Mouse (Mus musculus): ENCODE data around the gene BC051665. TPM values are rescaled to one million over a fixed set of nuclear protein-coding genes. Genes with fewer than 3 reads are reported as not detected.

The BC051665 gene
- polyA plus RNA-seq, 1 experiment from 2014 or later = not detected

- H3K27ac ChIP-seq (ENCODE audit: low read depth, low read length) = no peak overlapping the region
- TF ChIP-seq CTCF (IDR thresholded peaks at IDR 0.05; ENCODE audit: low read depth) = peak; percentile 40
- no peak overlapping the region for H3K4me3 ChIP-seq (ENCODE audit: low read depth, low read length)
- H3K36me3 ChIP-seq (ENCODE audit: control insufficient read depth, insufficient read depth) = no peaks in the 10 kb centered on the region
- no peaks in the 10 kb centered on the region; the same call in 1 of the 2 replicates for H3K4me1 ChIP-seq (replicated peaks; ENCODE audit: control insufficient read depth, insufficient read depth, low read length)
- no peaks in the 10 kb centered on the region for H3K27me3 ChIP-seq (replicated peaks; ENCODE audit: control insufficient read depth, insufficient read depth, low read length)
- ATAC-seq = no peak
- 92% methylated on average over 6 of the region's 6 CpGs for WGBS
- H3K9me3 ChIP-seq (ENCODE audit: control insufficient read depth) = no peaks in the 10 kb centered on the region
- H3K9ac ChIP-seq (ENCODE audit: low read depth, low read length) = no peak overlapping the region
- H3K4me2 ChIP-seq (replicated peaks; ENCODE audit: low read depth) = no peak overlapping the region
These were observed 45.9 kb downstream of the BC051665 start for GRCm38 (mm10) chr13:60740248-60740647.

- H3K27me3 ChIP-seq (replicated peaks; ENCODE audit: control insufficient read depth, insufficient read depth, low read length) = no peaks in the 10 kb centered on the region
- H3K4me3 ChIP-seq (ENCODE audit: low read depth, low read length) = 0 out of 2 replicates have a peak overlapping the region, but pooled peaks have one; percentile 20
- no peaks in the 10 kb centered on the region for H3K9me3 ChIP-seq (ENCODE audit: control insufficient read depth)
- no peaks in the 10 kb centered on the region; the same call in 1 of the 2 replicates for H3K4me1 ChIP-seq (replicated peaks; ENCODE audit: control insufficient read depth, insufficient read depth, low read length)
- WGBS = 13% methylated on average over 9 of the region's 9 CpGs
- H3K27ac ChIP-seq (ENCODE audit: low read depth, low read length) = peak overlapping the region; percentile 52
- H3K36me3 ChIP-seq (ENCODE audit: control insufficient read depth, insufficient read depth) = no peaks in the 10 kb centered on the region
- peak overlapping the region; percentile 57 for H3K4me2 ChIP-seq (replicated peaks; ENCODE audit: low read depth)
- peak; percentile 93 for TF ChIP-seq CTCF (IDR thresholded peaks at IDR 0.05; ENCODE audit: low read depth)
- ATAC-seq = peak; percentile 71
- H3K9ac ChIP-seq (ENCODE audit: low read depth, low read length) = no peak overlapping the region
These were observed 47.7 kb downstream of the BC051665 start for GRCm38 (mm10) chr13:60738429-60738828.

- Histone ChIP-seq H3K27ac (ENCODE audit: low read depth, low read length) (peak overlapping the region; percentile 52), H3K9ac (ENCODE audit: low read depth, low read length) (no peak overlapping the region), H3K4me2 (replicated peaks; ENCODE audit: low read depth) (peak overlapping the region; percentile 57), H3K4me3 (ENCODE audit: low read depth, low read length) (0 out of 2 replicates have a peak overlapping the region, but pooled peaks have one; percentile 20), H3K9me3 (ENCODE audit: control insufficient read depth) (no peaks in the 10 kb centered on the region), H3K4me1 (replicated peaks; ENCODE audit: control insufficient read depth, insufficient read depth, low read length) (no peaks in the 10 kb centered on the region; the same call in 1 of the 2 replicates), H3K27me3 (replicated peaks; ENCODE audit: control insufficient read depth, insufficient read depth, low read length) (no peaks in the 10 kb centered on the region), H3K36me3 (ENCODE audit: control insufficient read depth, insufficient read depth) (no peaks in the 10 kb centered on the region)
- peak; percentile 52; the same call in 1 of the 2 replicates for ATAC-seq
- 14% methylated on average over 9 of the region's 9 CpGs for WGBS
- no peak for TF ChIP-seq CTCF (IDR thresholded peaks at IDR 0.05; ENCODE audit: low read depth)
These were observed 48.4 kb downstream of the BC051665 start for GRCm38 (mm10) chr13:60737632-60738324.

GRCm38 (mm10) chr13:60736421-60737105, 49.6 kb downstream of the BC051665 start:
- no peaks in the 10 kb centered on the region for H3K36me3 ChIP-seq (ENCODE audit: control insufficient read depth, insufficient read depth)
- no peaks in the 10 kb centered on the region for H3K9me3 ChIP-seq (ENCODE audit: control insufficient read depth)
- no peak overlapping the region for H3K27ac ChIP-seq (ENCODE audit: low read depth, low read length)
- no peak for TF ChIP-seq CTCF (IDR thresholded peaks at IDR 0.05; ENCODE audit: low read depth)
- no peak overlapping the region for H3K4me3 ChIP-seq (ENCODE audit: low read depth, low read length)
- peak; percentile 60 for ATAC-seq
- no peak overlapping the region for H3K9ac ChIP-seq (ENCODE audit: low read depth, low read length)
- no peak overlapping the region for H3K4me2 ChIP-seq (replicated peaks; ENCODE audit: low read depth)
- H3K27me3 ChIP-seq (replicated peaks; ENCODE audit: control insufficient read depth, insufficient read depth, low read length) = no peaks in the 10 kb centered on the region
- H3K4me1 ChIP-seq (replicated peaks; ENCODE audit: control insufficient read depth, insufficient read depth, low read length) = no peaks in the 10 kb centered on the region; the same call in 1 of the 2 replicates
- WGBS = 31% methylated on average over 13 of the region's 13 CpGs

GRCm38 (mm10) chr13:60735306-60735705, 50.9 kb downstream of the BC051665 start:
- no peaks in the 10 kb centered on the region for H3K27me3 ChIP-seq (replicated peaks; ENCODE audit: control insufficient read depth, insufficient read depth, low read length)
- H3K9ac ChIP-seq (ENCODE audit: low read depth, low read length) = no peak overlapping the region
- no peak for TF ChIP-seq CTCF (IDR thresholded peaks at IDR 0.05; ENCODE audit: low read depth)
- H3K4me2 ChIP-seq (replicated peaks; ENCODE audit: low read depth) = no peak overlapping the region
- ATAC-seq = no peak
- 91% methylated on average over 9 of the region's 9 CpGs for WGBS
- H3K27ac ChIP-seq (ENCODE audit: low read depth, low read length) = no peak overlapping the region
- H3K36me3 ChIP-seq (ENCODE audit: control insufficient read depth, insufficient read depth) = no peaks in the 10 kb centered on the region
- H3K4me1 ChIP-seq (replicated peaks; ENCODE audit: control insufficient read depth, insufficient read depth, low read length) = no peaks in the 10 kb centered on the region; the same call in 1 of the 2 replicates
- no peak overlapping the region for H3K4me3 ChIP-seq (ENCODE audit: low read depth, low read length)
- H3K9me3 ChIP-seq (ENCODE audit: control insufficient read depth) = no peaks in the 10 kb centered on the region

Other genes starting within 250 kb of the BC051665 start
- 3.3 TPM in 2 replicates for gene Dapk1, start 184.4 kb downstream of the BC051665 start, polyA plus RNA-seq (2015; fragmentation: Nextera tagmentation; extraction: Ambion mirVana)
- gene Ctsll3, start 16.5 kb upstream of the BC051665 start, polyA plus RNA-seq (2015; fragmentation: Nextera tagmentation; extraction: Ambion mirVana) = not detected in 2 replicates
- 0.26 TPM in 1 of 2 replicates, not detected in the other for gene 4930486L24Rik, start 78.1 kb upstream of the BC051665 start, polyA plus RNA-seq (2015; fragmentation: Nextera tagmentation; extraction: Ambion mirVana)
- gene Gm49392, start 110.5 kb upstream of the BC051665 start, polyA plus RNA-seq (2015; fragmentation: Nextera tagmentation; extraction: Ambion mirVana) = 0.38 TPM in 1 of 2 replicates, not detected in the other
- gene Ctla2b, start 111.1 kb upstream of the BC051665 start, polyA plus RNA-seq (2015; fragmentation: Nextera tagmentation; extraction: Ambion mirVana) = 1.2 and 1.4 TPM in 2 replicates
- gene Tpbpb, start 118.5 kb upstream of the BC051665 start, polyA plus RNA-seq (2015; fragmentation: Nextera tagmentation; extraction: Ambion mirVana) = not detected in 2 replicates
- not detected in 2 replicates for gene Gm49393, start 149.2 kb upstream of the BC051665 start, polyA plus RNA-seq (2015; fragmentation: Nextera tagmentation; extraction: Ambion mirVana)
- 0.88 and 1.9 TPM in 2 replicates for gene Gm49391, start 150.2 kb upstream of the BC051665 start, polyA plus RNA-seq (2015; fragmentation: Nextera tagmentation; extraction: Ambion mirVana)
- 30.2 and 32.3 TPM in 2 replicates for gene Ctla2a, start 150.3 kb upstream of the BC051665 start, polyA plus RNA-seq (2015; fragmentation: Nextera tagmentation; extraction: Ambion mirVana)
- gene Tpbpa, start 155.6 kb upstream of the BC051665 start, polyA plus RNA-seq (2015; fragmentation: Nextera tagmentation; extraction: Ambion mirVana) = not detected in 2 replicates
- gene Ctsj, start 219.6 kb upstream of the BC051665 start, polyA plus RNA-seq (2015; fragmentation: Nextera tagmentation; extraction: Ambion mirVana) = not detected in 2 replicates

Data from intestine, postnatal 0 days (tissue).